Comparison of ENCODE assay signal across 16 mouse cellular contexts in the genomic region with DNA sequence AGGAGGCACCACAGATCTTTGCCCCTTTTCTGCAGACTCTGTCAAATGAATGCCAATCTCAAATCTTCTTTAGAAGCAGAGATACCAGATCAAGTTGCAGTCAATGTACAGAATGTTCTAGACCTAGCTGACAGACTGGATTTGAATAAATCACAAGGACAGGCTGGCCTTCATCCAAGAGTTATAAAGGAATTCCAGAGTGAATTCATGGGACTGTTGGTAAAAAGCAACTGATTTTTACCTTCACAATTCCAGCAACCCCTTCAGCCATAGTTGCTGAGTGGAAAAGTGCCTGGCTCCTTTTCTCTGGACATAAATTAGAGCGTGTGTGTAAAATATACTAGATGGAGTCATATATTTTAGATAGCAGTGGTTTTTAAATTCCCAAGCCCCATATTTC.
DNase-seq lines count a peak whose midpoint lies in the region; ATAC-seq and TF ChIP-seq lines count a peak whose summit lies in the region.
"Had no signal": no experiment of that assay in that cellular context is flagged by ENCODE, and none has a peak within 500 bp of the region (broad histone marks: within the 10 kb centered on the region; RNA-seq: fewer than 3 reads in every experiment).

No protein-coding gene starts in this region.

- peak; percentile 42 for DNase-seq in embryonic facial prominence, embryonic 14.5 days (ENCODE audit: low spot score)
- no peak for DNase-seq in embryonic facial prominence, embryonic 10.5 days (ENCODE audit: low spot score)
- peak; percentile 14 for DNase-seq in kidney, adult 2 months
- peak; percentile 33 for DNase-seq in lung, postnatal 0 days (ENCODE audit: low spot score)
- no peak for DNase-seq in lung, postnatal 4 days
- DNase-seq in hindbrain, postnatal 0 days (ENCODE audit: low spot score): no peak
- DNase-seq: adrenal gland, postnatal 25 days; cerebellum, adult 9-10 months; liver had no signal

- no peak overlapping the region for H3K4me3 ChIP-seq in embryonic facial prominence, embryonic 14.5 days (ENCODE audit: low read depth, low read length)
- H3K4me3 ChIP-seq in embryonic facial prominence, embryonic 10.5 days: no peak overlapping the region
- no peak overlapping the region for H3K4me3 ChIP-seq in kidney, adult 2 months (ENCODE audit: insufficient read depth, low read depth, low read length)
- H3K4me3 ChIP-seq in kidney, embryonic 14.5 days (ENCODE audit: low read length): no peak overlapping the region
- no peak overlapping the region for H3K4me3 ChIP-seq in lung, postnatal 0 days (ENCODE audit: low read depth, low read length)
- no peak overlapping the region for H3K4me3 ChIP-seq in hindbrain, postnatal 0 days (ENCODE audit: low read length)
- no peak overlapping the region for H3K4me3 ChIP-seq in hindbrain, embryonic 13.5 days
- H3K4me3 ChIP-seq: forebrain, embryonic 12.5 days; liver, embryonic 15.5 days; midbrain, embryonic 13.5 days had no signal

- H3K27ac ChIP-seq in embryonic facial prominence, embryonic 14.5 days (replicated peaks; ENCODE audit: low read depth, low read length): no peak overlapping the region
- H3K27ac ChIP-seq in embryonic facial prominence, embryonic 10.5 days (replicated peaks): no peak overlapping the region
- H3K27ac ChIP-seq in kidney, adult 2 months (ENCODE audit: insufficient read depth, low read depth, low read length): no peak overlapping the region
- H3K27ac ChIP-seq in kidney, embryonic 14.5 days (ENCODE audit: low read depth, low read length): no peak overlapping the region
- H3K27ac ChIP-seq in lung, postnatal 0 days (ENCODE audit: low read length): no peak overlapping the region
- H3K27ac ChIP-seq in hindbrain, postnatal 0 days: no peak overlapping the region
- no peak overlapping the region for H3K27ac ChIP-seq in hindbrain, embryonic 13.5 days
- H3K27ac ChIP-seq: forebrain, embryonic 12.5 days; hindbrain, embryonic 14.5 days; liver, embryonic 15.5 days; midbrain, embryonic 13.5 days had no signal

- no peak overlapping the region for H3K4me2 ChIP-seq in embryonic facial prominence, embryonic 14.5 days (ENCODE audit: low read depth, low read length)
- H3K4me2 ChIP-seq in kidney, embryonic 14.5 days (replicated peaks; ENCODE audit: low read depth, low read length): no peak overlapping the region
- no peak overlapping the region for H3K4me2 ChIP-seq in lung, postnatal 0 days (replicated peaks; ENCODE audit: low read depth, low read length)
- H3K4me2 ChIP-seq in hindbrain, postnatal 0 days (ENCODE audit: low read depth, low read length): no peak overlapping the region
- no peak overlapping the region for H3K4me2 ChIP-seq in hindbrain, embryonic 13.5 days
- H3K4me2 ChIP-seq: forebrain, embryonic 12.5 days; heart, embryonic 11.5 days; hindbrain, embryonic 14.5 days; liver, embryonic 15.5 days; midbrain, embryonic 13.5 days had no signal

- no peak for ATAC-seq in embryonic facial prominence, embryonic 14.5 days (ENCODE audit: low read depth)
- no peak for ATAC-seq in kidney, embryonic 14.5 days (ENCODE audit: low FRiP score, low TSS enrichment)
- no peak for ATAC-seq in lung, postnatal 0 days
- ATAC-seq in hindbrain, postnatal 0 days: no peak
- ATAC-seq in hindbrain, embryonic 13.5 days (ENCODE audit: low FRiP score): no peak
- ATAC-seq: midbrain, embryonic 13.5 days had no signal

- TF ChIP-seq EP300 in lung, postnatal 0 days (IDR thresholded peaks at IDR 0.05): no peak

- no peaks in the 10 kb centered on the region for H3K27me3 ChIP-seq in embryonic facial prominence, embryonic 14.5 days (replicated peaks; ENCODE audit: control insufficient read depth, insufficient read depth, low read length)
- H3K27me3 ChIP-seq in embryonic facial prominence, embryonic 10.5 days (replicated peaks; ENCODE audit: low read depth, poor library complexity, severe bottlenecking): no peaks in the 10 kb centered on the region
- no peaks in the 10 kb centered on the region for H3K27me3 ChIP-seq in kidney, adult 2 months (replicated peaks; ENCODE audit: control insufficient read depth, insufficient read depth, low read length)
- no peaks in the 10 kb centered on the region for H3K27me3 ChIP-seq in kidney, embryonic 14.5 days (ENCODE audit: control insufficient read depth, insufficient read depth, low read length)
- H3K27me3 ChIP-seq in lung, postnatal 0 days (replicated peaks; ENCODE audit: insufficient read depth, low read length): no peaks in the 10 kb centered on the region
- H3K27me3 ChIP-seq in hindbrain, postnatal 0 days (ENCODE audit: insufficient read depth, low read length): no peaks in the 10 kb centered on the region
- H3K27me3 ChIP-seq in hindbrain, embryonic 13.5 days: no peaks in the 10 kb centered on the region
- H3K27me3 ChIP-seq: forebrain, embryonic 12.5 days; liver, embryonic 15.5 days; midbrain, embryonic 13.5 days had no signal

- no peak for TF ChIP-seq CTCF in kidney, adult 2 months (conservative IDR thresholded peaks at IDR 0.05; ENCODE audit: insufficient read depth, insufficient read length, low read depth, low read length)
- no peak for TF ChIP-seq CTCF in lung, postnatal 0 days (IDR thresholded peaks at IDR 0.05)
- no peak for TF ChIP-seq CTCF in hindbrain, postnatal 0 days (IDR thresholded peaks at IDR 0.05; ENCODE audit: low read depth)

- 56% methylated on average over 1 of the region's 1 CpGs for WGBS in embryonic facial prominence, embryonic 14.5 days
- WGBS in embryonic facial prominence, embryonic 10.5 days: 97% methylated on average over 1 of the region's 1 CpGs
- WGBS in kidney, adult 2 months: 83% methylated on average over 1 of the region's 1 CpGs
- WGBS in kidney, embryonic 14.5 days: 67% methylated on average over 1 of the region's 1 CpGs
- WGBS in lung, postnatal 0 days: 81% methylated on average over 1 of the region's 1 CpGs
- WGBS in hindbrain, postnatal 0 days: 84% methylated on average over 1 of the region's 1 CpGs
- 93% methylated on average over 1 of the region's 1 CpGs for WGBS in hindbrain, embryonic 13.5 days

- no peaks in the 10 kb centered on the region for H3K36me3 ChIP-seq in embryonic facial prominence, embryonic 14.5 days (ENCODE audit: control insufficient read depth, insufficient read depth, low read length)
- H3K36me3 ChIP-seq in embryonic facial prominence, embryonic 10.5 days (replicated peaks): no peaks in the 10 kb centered on the region
- H3K36me3 ChIP-seq in kidney, adult 2 months (ENCODE audit: control insufficient read depth, insufficient read depth, low read length): no peaks in the 10 kb centered on the region
- no peaks in the 10 kb centered on the region for H3K36me3 ChIP-seq in kidney, embryonic 14.5 days (ENCODE audit: control insufficient read depth, insufficient read depth, low read length)
- no peaks in the 10 kb centered on the region for H3K36me3 ChIP-seq in lung, postnatal 0 days (ENCODE audit: insufficient read depth, low read length)
- H3K36me3 ChIP-seq in hindbrain, postnatal 0 days (ENCODE audit: insufficient read depth, low read length): no peaks in the 10 kb centered on the region
- no peaks in the 10 kb centered on the region for H3K36me3 ChIP-seq in hindbrain, embryonic 13.5 days
- H3K36me3 ChIP-seq: forebrain, embryonic 12.5 days; liver, embryonic 15.5 days; midbrain, embryonic 13.5 days had no signal

- TF ChIP-seq POLR2A in kidney, adult 2 months (IDR thresholded peaks at IDR 0.05; ENCODE audit: low read depth, low read length): no peak

- H3K9ac ChIP-seq in embryonic facial prominence, embryonic 14.5 days (ENCODE audit: low read depth, low read length): no peak overlapping the region
- no peak overlapping the region for H3K9ac ChIP-seq in kidney, embryonic 14.5 days (ENCODE audit: low read depth, low read length)
- H3K9ac ChIP-seq in lung, postnatal 0 days (replicated peaks; ENCODE audit: low read depth): no peak overlapping the region
- H3K9ac ChIP-seq in hindbrain, postnatal 0 days (replicated peaks; ENCODE audit: low read length): no peak overlapping the region
- no peak overlapping the region for H3K9ac ChIP-seq in hindbrain, embryonic 13.5 days
- H3K9ac ChIP-seq: forebrain, embryonic 12.5 days; hindbrain, embryonic 14.5 days; liver, embryonic 15.5 days; midbrain, embryonic 13.5 days had no signal

- H3K9me3 ChIP-seq in embryonic facial prominence, embryonic 14.5 days (ENCODE audit: control insufficient read depth, low read length): no peaks in the 10 kb centered on the region
- H3K9me3 ChIP-seq in embryonic facial prominence, embryonic 10.5 days: no peaks in the 10 kb centered on the region
- H3K9me3 ChIP-seq in kidney, embryonic 14.5 days (ENCODE audit: control insufficient read depth, low read length): no peaks in the 10 kb centered on the region
- H3K9me3 ChIP-seq in lung, postnatal 0 days (ENCODE audit: low read length): no peaks in the 10 kb centered on the region
- H3K9me3 ChIP-seq in hindbrain, postnatal 0 days (ENCODE audit: low read length): no peaks in the 10 kb centered on the region
- H3K9me3 ChIP-seq in hindbrain, embryonic 13.5 days: no peaks in the 10 kb centered on the region
- H3K9me3 ChIP-seq: forebrain, embryonic 12.5 days; liver, embryonic 15.5 days; midbrain, embryonic 13.5 days had no signal

- H3K4me1 ChIP-seq in embryonic facial prominence, embryonic 14.5 days (ENCODE audit: control insufficient read depth, insufficient read depth, low read length): peaks cover 17% of the 10 kb centered on the region
- H3K4me1 ChIP-seq in embryonic facial prominence, embryonic 10.5 days: peaks cover 17% of the 10 kb centered on the region
- no peaks in the 10 kb centered on the region for H3K4me1 ChIP-seq in kidney, adult 2 months (ENCODE audit: control insufficient read depth, insufficient read depth, low read length)
- 0 out of 2 replicates have a peak, but pooled peaks cover 3% of the 10 kb centered on the region for H3K4me1 ChIP-seq in kidney, embryonic 14.5 days (ENCODE audit: control insufficient read depth, insufficient read depth, low read length)
- H3K4me1 ChIP-seq in lung, postnatal 0 days (ENCODE audit: insufficient read depth, low read depth, low read length): no peaks in the 10 kb centered on the region; the same call in 1 of the 2 replicates
- no peaks in the 10 kb centered on the region for H3K4me1 ChIP-seq in hindbrain, postnatal 0 days (ENCODE audit: insufficient read depth, low read length)
- peaks cover 10% of the 10 kb centered on the region; the same call in 1 of the 2 replicates for H3K4me1 ChIP-seq in hindbrain, embryonic 13.5 days (replicated peaks)
- H3K4me1 ChIP-seq: liver, embryonic 15.5 days had no signal

Comparison
In these comparisons a context has a peak if more than half of its experiments do, and no peak if none do; other contexts are left out.
1. DNase-seq: peak in embryonic facial prominence, embryonic 14.5 days (single experiment), kidney, adult 2 months (single experiment) and lung, postnatal 0 days (single experiment); none in embryonic facial prominence, embryonic 10.5 days (single experiment), lung, postnatal 4 days (0 of 2) and hindbrain, postnatal 0 days (single experiment).